Mouse (Mus musculus) erythroid progenitor cell, adult 5-6 weeks (primary cell): Measurements from ENCODE around the gene 4930451I11Rik. TPM values are rescaled to one million over a fixed set of nuclear protein-coding genes. Genes with fewer than 3 reads are reported as not detected.

Experiments used
- ATAC-seq: replicated peaks from 2 replicates; pipeline ENCODE4 v1.8.0; 2016; ENCODE audit warnings: moderate number of reproducible peaks, mild to moderate bottlenecking, moderate TSS enrichment, inconsistent platforms; ENCODE audit not compliant: poor library complexity, low FRiP score, severe bottlenecking
- total RNA-seq, 2 experiments: library from RNA; stranded (forward) in 1 of 2; stranded (reverse) in 1 of 2; fragments of 150-400 nt in 1 of 2; fragments of 186-747, 209-891 nt in 1 of 2; gene quantifications; 2 replicates each; pipeline versions ENCODE4 v1.2.3 to v1.2.4; 2015 to 2017; ENCODE audit warnings: low replicate concordance in 2 of 2

The 4930451I11Rik gene
- total RNA-seq, 2 experiments from 2014 or later: not detected

GRCm38 (mm10) chr7:126845516-126845915 lies 14.1 kb upstream of the 4930451I11Rik start:
- ATAC-seq: no peak

- ATAC-seq: no peak
Measured at GRCm38 (mm10) chr7:126843276-126843675, 11.8 kb upstream of the 4930451I11Rik start.

- ATAC-seq: no peak
Measured at GRCm38 (mm10) chr7:126833294-126833693, 1.9 kb upstream of the 4930451I11Rik start.

GRCm38 (mm10) chr7:126832036-126832598 lies 678 bp upstream of the 4930451I11Rik start:
- ATAC-seq: peak; percentile 86

GRCm38 (mm10) chr7:126825952-126826351 lies 5.5 kb downstream of the 4930451I11Rik start:
- ATAC-seq: no peak

GRCm38 (mm10) chr7:126825403-126825802 lies 6.0 kb downstream of the 4930451I11Rik start:
- ATAC-seq: no peak

- no peak for ATAC-seq
Measured at GRCm38 (mm10) chr7:126823940-126824339, 7.5 kb downstream of the 4930451I11Rik start.

GRCm38 (mm10) chr7:126823202-126823711 lies 8.2 kb downstream of the 4930451I11Rik start:
- no peak for ATAC-seq

- no peak for ATAC-seq
Measured at GRCm38 (mm10) chr7:126822741-126823140, 8.7 kb downstream of the 4930451I11Rik start.

- peak; percentile 78 for ATAC-seq
Measured at GRCm38 (mm10) chr7:126821835-126822511, 9.5 kb downstream of the 4930451I11Rik start.

- ATAC-seq: no peak
Measured at GRCm38 (mm10) chr7:126818818-126819217, 12.6 kb downstream of the 4930451I11Rik start.

GRCm38 (mm10) chr7:126817595-126817994 lies 13.8 kb downstream of the 4930451I11Rik start:
- no peak for ATAC-seq

- ATAC-seq: no peak
Measured at GRCm38 (mm10) chr7:126816494-126816893, 14.9 kb downstream of the 4930451I11Rik start.

- no peak for ATAC-seq
Measured at GRCm38 (mm10) chr7:126815726-126816222, 15.7 kb downstream of the 4930451I11Rik start.

GRCm38 (mm10) chr7:126809723-126810369 lies 21.6 kb downstream of the 4930451I11Rik start:
- ATAC-seq: no peak

GRCm38 (mm10) chr7:126808703-126809455 lies 22.6 kb downstream of the 4930451I11Rik start:
- peak; percentile 92 for ATAC-seq

GRCm38 (mm10) chr7:126807405-126807804 lies 24.0 kb downstream of the 4930451I11Rik start:
- ATAC-seq: no peak

GRCm38 (mm10) chr7:126806956-126807355 lies 24.5 kb downstream of the 4930451I11Rik start:
- peak; percentile 74 for ATAC-seq

- no peak for ATAC-seq
Measured at GRCm38 (mm10) chr7:126803751-126804150, 27.7 kb downstream of the 4930451I11Rik start.

- ATAC-seq: no peak
Measured at GRCm38 (mm10) chr7:126803181-126803580, 28.3 kb downstream of the 4930451I11Rik start.
